Mouse (Mus musculus) neural tube, embryonic 13.5 days (tissue): ENCODE measurements at regions not wholly inside any gene's neighbourhood (a gene's known extent, or its start where the extent isn't known, plus 50 kb on each side); places are given as distances from the start of the nearest gene placed in this dataset.

Source experiments
- ATAC-seq: fragments of 200-750 bp; cut with Nextera tagmentation; 2 replicates; pipeline ENCODE4 v1.8.0; 2017; ENCODE audit warnings: low read depth, mild to moderate bottlenecking, moderate TSS enrichment, moderate library complexity
- H3K27ac ChIP-seq: fragments of 300-500 bp; sonication (generic); replicated peaks from 2 replicates; pipeline ENCODE4 v1.5.1; 2015; ENCODE audit warnings: moderate library complexity, mild to moderate bottlenecking, inconsistent platforms
- H3K27me3 ChIP-seq: fragments of 300-500 bp; sonication (generic); 2 replicates; pipeline ENCODE4 v1.6.1; 2015; ENCODE audit warnings: mild to moderate bottlenecking, inconsistent platforms
- H3K36me3 ChIP-seq: fragments of 300-500 bp; sonication (generic); 2 replicates; pipeline ENCODE4 v1.6.1; 2015; ENCODE audit warnings: mild to moderate bottlenecking, inconsistent platforms
- H3K4me1 ChIP-seq: fragments of 300-500 bp; sonication (generic); replicated peaks from 2 replicates; pipeline ENCODE4 v1.6.1; 2015; ENCODE audit warnings: inconsistent platforms
- H3K4me2 ChIP-seq: fragments of 300-500 bp; sonication (generic); 2 replicates; pipeline ENCODE4 v1.6.1; 2015; ENCODE audit warnings: inconsistent platforms, mild to moderate bottlenecking, moderate library complexity
- H3K4me3 ChIP-seq: fragments of 300-500 bp; sonication (generic); 2 replicates; pipeline ENCODE4 v1.5.1; 2015; ENCODE audit warnings: mild to moderate bottlenecking, inconsistent platforms
- H3K9ac ChIP-seq: fragments of 300-500 bp; sonication (generic); 2 replicates; pipeline ENCODE4 v1.6.1; 2015; ENCODE audit warnings: moderate library complexity, mild to moderate bottlenecking, inconsistent platforms
- H3K9me3 ChIP-seq: fragments of 300-500 bp; sonication (generic); 2 replicates; pipeline ENCODE4 v1.6.1; 2016; ENCODE audit warnings: inconsistent platforms
- WGBS: fragments of 180-500 bp; shearing (Covaris S2); methylation state at CpG from one replicate; pipeline ENCODE4 v1.1.7; 2015; 5-methylcytosine and 5-hydroxymethylcytosine counted together

- Histone ChIP-seq H3K9ac (no peak overlapping the region), H3K4me1 (no peaks in the 10 kb centered on the region), H3K36me3 (no peaks in the 10 kb centered on the region), H3K9me3 (no peaks in the 10 kb centered on the region), H3K4me2 (no peak overlapping the region), H3K4me3 (no peak overlapping the region), H3K27ac (no peak overlapping the region), H3K27me3 (no peaks in the 10 kb centered on the region)
- no peak for ATAC-seq
These were observed 86.9 kb downstream of the Alx1 start for GRCm38 (mm10) chr10:102943156-102943555.

- Histone ChIP-seq H3K4me3 (no peak overlapping the region), H3K9ac (no peak overlapping the region), H3K9me3 (no peaks in the 10 kb centered on the region), H3K4me1 (no peaks in the 10 kb centered on the region), H3K27ac (no peak overlapping the region), H3K4me2 (no peak overlapping the region), H3K27me3 (no peaks in the 10 kb centered on the region), H3K36me3 (no peaks in the 10 kb centered on the region)
- ATAC-seq = no peak
These were observed 89.0 kb downstream of the Alx1 start for GRCm38 (mm10) chr10:102940823-102941519.

GRCm38 (mm10) chr10:102931445-102931844 is 98.6 kb downstream of the Alx1 start:
- Histone ChIP-seq H3K4me3 (no peak overlapping the region), H3K9ac (no peak overlapping the region), H3K4me2 (no peak overlapping the region), H3K9me3 (no peaks in the 10 kb centered on the region), H3K36me3 (no peaks in the 10 kb centered on the region), H3K4me1 (no peaks in the 10 kb centered on the region), H3K27ac (no peak overlapping the region), H3K27me3 (no peaks in the 10 kb centered on the region)
- no peak for ATAC-seq
- 72% methylated on average over 3 of the region's 3 CpGs for WGBS

GRCm38 (mm10) chr10:102928651-102929050 is 101.4 kb downstream of the Alx1 start:
- Histone ChIP-seq H3K27ac (no peak overlapping the region), H3K4me3 (no peak overlapping the region), H3K27me3 (no peaks in the 10 kb centered on the region), H3K9me3 (no peaks in the 10 kb centered on the region), H3K9ac (no peak overlapping the region), H3K36me3 (no peaks in the 10 kb centered on the region), H3K4me2 (no peak overlapping the region), H3K4me1 (no peaks in the 10 kb centered on the region)
- ATAC-seq = no peak
- WGBS = 70% methylated on average over 1 of the region's 1 CpGs

GRCm38 (mm10) chr10:102897368-102897767 is 132.6 kb downstream of the Alx1 start:
- Histone ChIP-seq H3K27ac (no peak overlapping the region), H3K4me3 (no peak overlapping the region), H3K4me1 (0 out of 2 replicates have a peak, but pooled peaks cover 6% of the 10 kb centered on the region), H3K4me2 (no peak overlapping the region), H3K9ac (no peak overlapping the region), H3K36me3 (no peaks in the 10 kb centered on the region), H3K9me3 (no peaks in the 10 kb centered on the region), H3K27me3 (no peaks in the 10 kb centered on the region)
- 30% methylated on average over 2 of the region's 2 CpGs for WGBS
- ATAC-seq = no peak

- H3K27ac ChIP-seq = no peak overlapping the region
- no peaks in the 10 kb centered on the region for H3K9me3 ChIP-seq
- H3K4me2 ChIP-seq = no peak overlapping the region
- H3K4me3 ChIP-seq = no peak overlapping the region
- WGBS = 15% methylated on average over 1 of the region's 1 CpGs
- no peaks in the 10 kb centered on the region for H3K36me3 ChIP-seq
- H3K4me1 ChIP-seq = 0 out of 2 replicates have a peak, but pooled peaks cover 6% of the 10 kb centered on the region
- no peak overlapping the region for H3K9ac ChIP-seq
- no peak for ATAC-seq
- no peaks in the 10 kb centered on the region for H3K27me3 ChIP-seq
These were observed 134.1 kb downstream of the Alx1 start for GRCm38 (mm10) chr10:102895952-102896351.

GRCm38 (mm10) chr10:102892373-102892772 is 137.6 kb downstream of the Alx1 start:
- H3K27ac ChIP-seq = no peak overlapping the region
- H3K9me3 ChIP-seq = no peaks in the 10 kb centered on the region
- H3K36me3 ChIP-seq = no peaks in the 10 kb centered on the region
- 0 out of 2 replicates have a peak, but pooled peaks cover 6% of the 10 kb centered on the region for H3K4me1 ChIP-seq
- H3K9ac ChIP-seq = no peak overlapping the region
- H3K27me3 ChIP-seq = no peaks in the 10 kb centered on the region
- no peak for ATAC-seq
- H3K4me3 ChIP-seq = no peak overlapping the region
- no peak overlapping the region for H3K4me2 ChIP-seq
- 89% methylated on average over 3 of the region's 3 CpGs for WGBS

- Histone ChIP-seq H3K4me2 (no peak overlapping the region), H3K9me3 (no peaks in the 10 kb centered on the region), H3K36me3 (no peaks in the 10 kb centered on the region), H3K27me3 (no peaks in the 10 kb centered on the region), H3K4me3 (no peak overlapping the region), H3K4me1 (no peaks in the 10 kb centered on the region), H3K9ac (no peak overlapping the region), H3K27ac (no peak overlapping the region)
- WGBS = 89% methylated on average over 3 of the region's 3 CpGs
- no peak for ATAC-seq
These were observed 140.3 kb downstream of the Alx1 start for GRCm38 (mm10) chr10:102889709-102890108.

- H3K9ac ChIP-seq = no peak overlapping the region
- H3K4me2 ChIP-seq = no peak overlapping the region
- WGBS = 55% methylated on average over 6 of the region's 6 CpGs
- no peaks in the 10 kb centered on the region for H3K4me1 ChIP-seq
- no peaks in the 10 kb centered on the region for H3K36me3 ChIP-seq
- H3K4me3 ChIP-seq = no peak overlapping the region
- ATAC-seq = no peak
- H3K27ac ChIP-seq = no peak overlapping the region
- no peaks in the 10 kb centered on the region for H3K9me3 ChIP-seq
- no peaks in the 10 kb centered on the region for H3K27me3 ChIP-seq
These were observed 148.1 kb downstream of the Alx1 start for GRCm38 (mm10) chr10:102881824-102882438.

- 0 out of 2 replicates have a peak, but pooled peaks have one; percentile 43 for ATAC-seq
- H3K4me3 ChIP-seq = no peak overlapping the region
- 39% methylated on average over 11 of the region's 11 CpGs for WGBS
These were observed 152.0 kb downstream of the Alx1 start for GRCm38 (mm10) chr10:102878010-102878409.

GRCm38 (mm10) chr10:102876946-102877345 is 153.1 kb downstream of the Alx1 start:
- 33% methylated on average over 3 of the region's 3 CpGs for WGBS

More at GRCm38 (mm10) chr10:102878010-102878409, 152.0 kb downstream of the Alx1 start:
- 0 out of 2 replicates have a peak overlapping the region, but pooled peaks have one; percentile 35 for H3K9ac ChIP-seq
- H3K4me2 ChIP-seq = peak overlapping the region; percentile 41
- no peaks in the 10 kb centered on the region for H3K36me3 ChIP-seq
- H3K9me3 ChIP-seq = no peaks in the 10 kb centered on the region
- no peaks in the 10 kb centered on the region; the same call in 1 of the 2 replicates for H3K27me3 ChIP-seq
- H3K4me1 ChIP-seq = no peaks in the 10 kb centered on the region
- H3K27ac ChIP-seq = no peak overlapping the region

GRCm38 (mm10) chr10:102866920-102867319 is 163.1 kb downstream of the Alx1 start:
- Histone ChIP-seq H3K4me2 (no peak overlapping the region), H3K4me3 (no peak overlapping the region), H3K9me3 (no peaks in the 10 kb centered on the region), H3K4me1 (no peaks in the 10 kb centered on the region), H3K27ac (no peak overlapping the region), H3K9ac (no peak overlapping the region), H3K36me3 (no peaks in the 10 kb centered on the region), H3K27me3 (no peaks in the 10 kb centered on the region)
- 37% methylated on average over 4 of the region's 4 CpGs for WGBS
- ATAC-seq = no peak

More at GRCm38 (mm10) chr10:102876946-102877345, 153.1 kb downstream of the Alx1 start:
- Histone ChIP-seq H3K4me1 (no peaks in the 10 kb centered on the region), H3K36me3 (no peaks in the 10 kb centered on the region), H3K9me3 (no peaks in the 10 kb centered on the region), H3K9ac (no peak overlapping the region), H3K27ac (no peak overlapping the region), H3K4me3 (no peak overlapping the region), H3K27me3 (no peaks in the 10 kb centered on the region; the same call in 1 of the 2 replicates), H3K4me2 (no peak overlapping the region)
- no peak for ATAC-seq
